Mouse (Mus musculus) T-cell, adult 2 months (primary cell): ENCODE results near the gene Lrrc75a.
"Not testable (repeated sequence)": the region's sequence is repeated elsewhere in the genome, so short reads cannot be mapped to it uniquely, and the experiment has no call there.

Experiments used
- DNase-seq: peaks from one replicate; pipeline ENCODE4 v3.0.0; 2022; ENCODE audit warnings: low spot score

Lrrc75a gene

GRCm38 (mm10) chr11:62647661-62648590 is at the start of gene Lrrc75a:
Lrrc75a (minus strand) TSS chr11:62648523.
- peak; percentile 36 for DNase-seq

- no peak for DNase-seq
Observed at GRCm38 (mm10) chr11:62695126-62695525, 46.8 kb upstream of the Lrrc75a start.

- DNase-seq: peak; percentile 43
Observed at GRCm38 (mm10) chr11:62693299-62694184, 45.2 kb upstream of the Lrrc75a start.

GRCm38 (mm10) chr11:62691592-62691991 is 43.3 kb upstream of the Lrrc75a start:
- no peak for DNase-seq

- DNase-seq: no peak
Observed at GRCm38 (mm10) chr11:62679954-62680353, 31.6 kb upstream of the Lrrc75a start.

- DNase-seq: no peak
Observed at GRCm38 (mm10) chr11:62678778-62679354, 30.5 kb upstream of the Lrrc75a start.

GRCm38 (mm10) chr11:62676290-62676596 is 27.9 kb upstream of the Lrrc75a start:
- DNase-seq: no peak

GRCm38 (mm10) chr11:62675480-62676289 is 27.4 kb upstream of the Lrrc75a start:
- DNase-seq: peak; percentile 42

GRCm38 (mm10) chr11:62670006-62670405 is 21.7 kb upstream of the Lrrc75a start:
- no peak for DNase-seq

- DNase-seq: no peak
Observed at GRCm38 (mm10) chr11:62669471-62669870, 21.1 kb upstream of the Lrrc75a start.

GRCm38 (mm10) chr11:62668986-62669385 is 20.7 kb upstream of the Lrrc75a start:
- DNase-seq: no peak

- no peak for DNase-seq
Observed at GRCm38 (mm10) chr11:62664250-62664649, 15.9 kb upstream of the Lrrc75a start.

GRCm38 (mm10) chr11:62660885-62661284 is 12.6 kb upstream of the Lrrc75a start:
- no peak for DNase-seq

- no peak for DNase-seq
Observed at GRCm38 (mm10) chr11:62652080-62652479, 3.8 kb upstream of the Lrrc75a start.

GRCm38 (mm10) chr11:62651563-62651962 is 3.2 kb upstream of the Lrrc75a start:
- no peak for DNase-seq

- DNase-seq: not testable (repeated sequence)
Observed at GRCm38 (mm10) chr11:62649803-62650202, 1.5 kb upstream of the Lrrc75a start.

- peak; percentile 90 for DNase-seq
Observed at GRCm38 (mm10) chr11:62648591-62649391, 468 bp upstream of the Lrrc75a start, which contains the start of gene Mmgt2. Mmgt2 (plus strand) TSS chr11:62648664.

GRCm38 (mm10) chr11:62646958-62647515 is 1.3 kb downstream of the Lrrc75a start:
- DNase-seq: no peak

- DNase-seq: no peak
Observed at GRCm38 (mm10) chr11:62646495-62646843, 1.9 kb downstream of the Lrrc75a start.

- DNase-seq: no peak
Observed at GRCm38 (mm10) chr11:62645732-62646494, 2.4 kb downstream of the Lrrc75a start.
